ENCODE assay signal across 9 mouse cellular contexts in genomic region chr1:131708338-131708737, GRCm38 (mm10). TPM values are rescaled to one million over a fixed set of nuclear protein-coding genes. Genes with fewer than 3 reads are reported as not detected.
DNase-seq lines count a peak whose midpoint lies in the region; ATAC-seq and TF ChIP-seq lines count a peak whose summit lies in the region.
"Had no signal": no experiment of that assay in that cellular context is flagged by ENCODE, and none has a peak within 500 bp of the region (broad histone marks: within the 10 kb centered on the region; RNA-seq: fewer than 3 reads in every experiment).

No protein-coding gene starts in this region.

- no peaks in the 10 kb centered on the region for H3K9me3 ChIP-seq in hindbrain, embryonic 14.5 days (ENCODE audit: control insufficient read depth, low read length)
- no peaks in the 10 kb centered on the region for H3K9me3 ChIP-seq in hindbrain, embryonic 13.5 days
- H3K9me3 ChIP-seq in CH12.LX (replicated peaks; ENCODE audit: low read length): no peaks in the 10 kb centered on the region
- no peaks in the 10 kb centered on the region for H3K9me3 ChIP-seq in embryonic facial prominence, embryonic 14.5 days (ENCODE audit: control insufficient read depth, low read length)
- no peaks in the 10 kb centered on the region for H3K9me3 ChIP-seq in liver, embryonic 13.5 days (replicated peaks)
- no peaks in the 10 kb centered on the region for H3K9me3 ChIP-seq in intestine, embryonic 16.5 days (ENCODE audit: control insufficient read depth, low read length)
- H3K9me3 ChIP-seq: limb, embryonic 13.5 days had no signal

- TF ChIP-seq CTCF in CH12.LX (conservative IDR thresholded peaks at IDR 0.05 in 1 of 2, IDR thresholded peaks at IDR 0.05 in 1 of 2; ENCODE audit: low read depth in 2 of 2, low read length in 2 of 2): peak; percentile 73 to 88

- TF ChIP-seq EP300 in CH12.LX (IDR thresholded peaks at IDR 0.05; ENCODE audit: low read length): no peak

- H3K4me1 ChIP-seq in hindbrain, embryonic 14.5 days (replicated peaks; ENCODE audit: control insufficient read depth, insufficient read depth, low read length): no peaks in the 10 kb centered on the region
- H3K4me1 ChIP-seq in hindbrain, embryonic 13.5 days (replicated peaks): no peaks in the 10 kb centered on the region
- H3K4me1 ChIP-seq in CH12.LX (ENCODE audit: control insufficient read depth in 1 of 2, insufficient read depth in 2 of 2): peaks cover 3 to 21% of the 10 kb centered on the region in 2 experiments
- no peaks in the 10 kb centered on the region for H3K4me1 ChIP-seq in embryonic facial prominence, embryonic 14.5 days (ENCODE audit: control insufficient read depth, insufficient read depth, low read length)
- H3K4me1 ChIP-seq in liver, embryonic 13.5 days (replicated peaks): no peaks in the 10 kb centered on the region
- H3K4me1 ChIP-seq in intestine, embryonic 16.5 days (ENCODE audit: control insufficient read depth, insufficient read depth, low read length): no peaks in the 10 kb centered on the region
- H3K4me1 ChIP-seq: limb, embryonic 13.5 days had no signal

- TF ChIP-seq POLR2A in CH12.LX (IDR thresholded peaks at IDR 0.05; ENCODE audit: low read depth, low read length): no peak

- 27% methylated on average over 4 of the region's 4 CpGs for WGBS in hindbrain, embryonic 14.5 days
- 24% methylated on average over 4 of the region's 4 CpGs for WGBS in hindbrain, embryonic 13.5 days
- WGBS in embryonic facial prominence, embryonic 14.5 days: 19% methylated on average over 4 of the region's 4 CpGs
- WGBS in liver, embryonic 13.5 days (ENCODE audit: insufficient replicate concordance): 16% methylated on average over 4 of the region's 4 CpGs
- WGBS in intestine, embryonic 16.5 days: 17% methylated on average over 4 of the region's 4 CpGs

- H3K27ac ChIP-seq in hindbrain, embryonic 14.5 days: no peak overlapping the region
- no peak overlapping the region for H3K27ac ChIP-seq in hindbrain, embryonic 13.5 days
- H3K27ac ChIP-seq in CH12.LX (ENCODE audit: insufficient read depth, low read depth): no peak overlapping the region
- no peak overlapping the region for H3K27ac ChIP-seq in embryonic facial prominence, embryonic 14.5 days (replicated peaks; ENCODE audit: low read depth, low read length)
- H3K27ac ChIP-seq in liver, embryonic 13.5 days: no peak overlapping the region
- H3K27ac ChIP-seq in intestine, embryonic 16.5 days (ENCODE audit: low read length): no peak overlapping the region
- H3K27ac ChIP-seq: limb, embryonic 13.5 days had no signal

- no peak for ATAC-seq in hindbrain, embryonic 14.5 days (ENCODE audit: low FRiP score)
- no peak for ATAC-seq in hindbrain, embryonic 13.5 days (ENCODE audit: low FRiP score)
- no peak for ATAC-seq in embryonic facial prominence, embryonic 14.5 days (ENCODE audit: low read depth)
- ATAC-seq in liver, embryonic 13.5 days (ENCODE audit: low read depth): no peak
- no peak for ATAC-seq in intestine, embryonic 16.5 days

- DNase-seq in hindbrain, embryonic 14.5 days (ENCODE audit: low spot score): peak; percentile 35
- peak; percentile 75 for DNase-seq in CH12.LX (ENCODE audit: extremely low read depth)
- peak; percentile 78 to 86 for DNase-seq in adrenal gland, postnatal 36 days
- DNase-seq in embryonic facial prominence, embryonic 14.5 days (ENCODE audit: low spot score): peak; percentile 42
- peak; percentile 15 for DNase-seq in liver, embryonic 13.5 days
- DNase-seq in right cerebral cortex, postnatal 25 days: peak; percentile 20

- H3K9ac ChIP-seq in hindbrain, embryonic 14.5 days: no peak overlapping the region
- no peak overlapping the region for H3K9ac ChIP-seq in hindbrain, embryonic 13.5 days
- H3K9ac ChIP-seq in CH12.LX (ENCODE audit: insufficient read depth, low read depth): no peak overlapping the region
- H3K9ac ChIP-seq in embryonic facial prominence, embryonic 14.5 days (ENCODE audit: low read depth, low read length): no peak overlapping the region
- no peak overlapping the region for H3K9ac ChIP-seq in liver, embryonic 13.5 days
- no peak overlapping the region for H3K9ac ChIP-seq in intestine, embryonic 16.5 days (ENCODE audit: low read depth, low read length)
- H3K9ac ChIP-seq: limb, embryonic 13.5 days had no signal

- H3K4me3 ChIP-seq in hindbrain, embryonic 14.5 days (replicated peaks; ENCODE audit: low read length): no peak overlapping the region
- no peak overlapping the region for H3K4me3 ChIP-seq in hindbrain, embryonic 13.5 days
- no peak overlapping the region for H3K4me3 ChIP-seq in CH12.LX (replicated peaks in 1 of 3; ENCODE audit: low read depth in 2 of 3, low read length in 2 of 3, poor library complexity in 1 of 3)
- H3K4me3 ChIP-seq in embryonic facial prominence, embryonic 14.5 days (ENCODE audit: low read depth, low read length): no peak overlapping the region
- no peak overlapping the region for H3K4me3 ChIP-seq in liver, embryonic 13.5 days (replicated peaks)
- no peak overlapping the region for H3K4me3 ChIP-seq in intestine, embryonic 16.5 days (ENCODE audit: low read length)
- H3K4me3 ChIP-seq: limb, embryonic 13.5 days had no signal

- H3K4me2 ChIP-seq in hindbrain, embryonic 14.5 days (replicated peaks): no peak overlapping the region
- no peak overlapping the region for H3K4me2 ChIP-seq in hindbrain, embryonic 13.5 days
- H3K4me2 ChIP-seq in CH12.LX (ENCODE audit: insufficient read depth, low read depth, poor library complexity, severe bottlenecking): no peak overlapping the region
- no peak overlapping the region for H3K4me2 ChIP-seq in embryonic facial prominence, embryonic 14.5 days (ENCODE audit: low read depth, low read length)
- no peak overlapping the region for H3K4me2 ChIP-seq in liver, embryonic 13.5 days
- H3K4me2 ChIP-seq in intestine, embryonic 16.5 days (ENCODE audit: low read depth, low read length): no peak overlapping the region
- H3K4me2 ChIP-seq: limb, embryonic 13.5 days had no signal

- TF ChIP-seq RAD21 in CH12.LX (IDR thresholded peaks at IDR 0.05; ENCODE audit: low read depth, low read length): peak; percentile 63

- no peaks in the 10 kb centered on the region for H3K36me3 ChIP-seq in hindbrain, embryonic 14.5 days (replicated peaks; ENCODE audit: control insufficient read depth, insufficient read depth)
- H3K36me3 ChIP-seq in hindbrain, embryonic 13.5 days: no peaks in the 10 kb centered on the region
- no peaks in the 10 kb centered on the region for H3K36me3 ChIP-seq in CH12.LX (replicated peaks in 1 of 2; ENCODE audit: control insufficient read depth in 1 of 2, insufficient read depth in 1 of 2, low read length in 1 of 2)
- no peaks in the 10 kb centered on the region for H3K36me3 ChIP-seq in embryonic facial prominence, embryonic 14.5 days (ENCODE audit: control insufficient read depth, insufficient read depth, low read length)
- no peaks in the 10 kb centered on the region for H3K36me3 ChIP-seq in liver, embryonic 13.5 days
- no peaks in the 10 kb centered on the region for H3K36me3 ChIP-seq in intestine, embryonic 16.5 days (ENCODE audit: control insufficient read depth, insufficient read depth, low read length)
- H3K36me3 ChIP-seq: limb, embryonic 13.5 days had no signal

- dilution Hi-C loops in CH12.LX (cut with MboI; ENCODE audit: extremely low pct_ligation_motif_present, extremely low pct_unique_long_range_greater_than_20kb, low sequenced_read_pairs): no loop called here

- in situ Hi-C loops in CH12.LX (cut with MboI; ENCODE audit: low pct_ligation_motif_present, low pct_unique_long_range_greater_than_20kb, low sequenced_read_pairs): loop anchor here (5.0 to 25.0 kb wide), 2 partner anchors 36 to 129 kb away; partner anchors contain the start of gene Slc41a1

- no peaks in the 10 kb centered on the region for H3K79me2 ChIP-seq in CH12.LX (replicated peaks; ENCODE audit: control insufficient read depth, extremely low read depth, insufficient read depth, poor library complexity, severe bottlenecking)

- H3K27me3 ChIP-seq in hindbrain, embryonic 14.5 days (ENCODE audit: control insufficient read depth, insufficient read depth, low read length): no peaks in the 10 kb centered on the region
- 0 out of 2 replicates have a peak, but pooled peaks cover 2% of the 10 kb centered on the region for H3K27me3 ChIP-seq in hindbrain, embryonic 13.5 days
- H3K27me3 ChIP-seq in CH12.LX (replicated peaks): no peaks in the 10 kb centered on the region
- no peaks in the 10 kb centered on the region for H3K27me3 ChIP-seq in embryonic facial prominence, embryonic 14.5 days (replicated peaks; ENCODE audit: control insufficient read depth, insufficient read depth, low read length)
- H3K27me3 ChIP-seq in liver, embryonic 13.5 days: no peaks in the 10 kb centered on the region
- no peaks in the 10 kb centered on the region for H3K27me3 ChIP-seq in intestine, embryonic 16.5 days (replicated peaks; ENCODE audit: control insufficient read depth, insufficient read depth, low read length)
- H3K27me3 ChIP-seq: limb, embryonic 13.5 days had no signal

TF ChIP-seq in CH12.LX, 34 proteins besides CTCF, POLR2A, EP300 and RAD21 (continues in another document):
- TF ChIP-seq SMC3 (IDR thresholded peaks at IDR 0.05; ENCODE audit: low read depth, low read length) (peak; percentile 84), SIN3A (IDR thresholded peaks at IDR 0.05; ENCODE audit: low read length) (no peak), RCOR1 (conservative IDR thresholded peaks at IDR 0.05; ENCODE audit: low read depth, low read length) (no peak)

RNA-seq across cellular contexts. Expression of gene Rab7b, which starts 19.8 kb away (rescaled TPM):
- polyA plus RNA-seq in hindbrain, embryonic 14.5 days (2014; fragmentation: Nextera tagmentation; extraction: Ambion mirVana): 1.1 and 1.6 TPM in 2 replicates
- 0.79 and 1.2 TPM in 2 replicates for polyA plus RNA-seq in hindbrain, embryonic 13.5 days (2015; fragmentation: Nextera tagmentation; extraction: Ambion mirVana)
- total RNA-seq in CH12.LX (2012; rRNA removed): not detected in 2 replicates
- total RNA-seq in CH12.LX (2014; rRNA removed): not detected in 2 replicates
- 0.19 and 0.44 TPM in 2 replicates for polyA plus RNA-seq in CH12.LX (2012; ENCODE audit: insufficient read length, low read depth)
- total RNA-seq in adrenal gland, postnatal 36 days (2021): 1 to 10 TPM; 3.3 to 5.8 TPM
- 10.6 and 11.5 TPM in 2 replicates for polyA plus RNA-seq in embryonic facial prominence, embryonic 14.5 days (2014; fragmentation: Nextera tagmentation; extraction: Ambion mirVana)
- polyA plus RNA-seq in liver, embryonic 13.5 days (2015; fragmentation: Nextera tagmentation; extraction: Ambion mirVana): 0.93 and 1.0 TPM in 2 replicates
- 5.5 and 6.2 TPM in 2 replicates for polyA plus RNA-seq in intestine, embryonic 16.5 days (2015; fragmentation: Nextera tagmentation; extraction: Ambion mirVana)

RNA-seq across cellular contexts. Expression of gene Slc26a9, which starts 35.5 kb away (rescaled TPM):
- polyA plus RNA-seq in hindbrain, embryonic 14.5 days (2014; fragmentation: Nextera tagmentation; extraction: Ambion mirVana): 0.05 and 0.07 TPM in 2 replicates
- polyA plus RNA-seq in hindbrain, embryonic 13.5 days (2015; fragmentation: Nextera tagmentation; extraction: Ambion mirVana): 0.05 TPM in 1 of 2 replicates, not detected in the other
- total RNA-seq in CH12.LX (2012; rRNA removed) (not detected in 2 replicates), CH12.LX (2014; rRNA removed) (not detected in 2 replicates)
- 0.29 and 0.31 TPM in 2 replicates for polyA plus RNA-seq in CH12.LX (2012; ENCODE audit: insufficient read length, low read depth)
- not detected for total RNA-seq in adrenal gland, postnatal 36 days (2021)
- 0.10 TPM in 1 of 2 replicates, not detected in the other for polyA plus RNA-seq in embryonic facial prominence, embryonic 14.5 days (2014; fragmentation: Nextera tagmentation; extraction: Ambion mirVana)
- polyA plus RNA-seq in liver, embryonic 13.5 days (2015; fragmentation: Nextera tagmentation; extraction: Ambion mirVana): not detected in 2 replicates
- 2.1 and 2.8 TPM in 2 replicates for polyA plus RNA-seq in intestine, embryonic 16.5 days (2015; fragmentation: Nextera tagmentation; extraction: Ambion mirVana)
- polyA plus RNA-seq: limb, embryonic 13.5 days had no signal

Comparison
In these comparisons a context has a peak if more than half of its experiments do, and no peak if none do; other contexts are left out.
1. DNase-seq: peak in every context shown above with its lines; median percentile 82 in adrenal gland, postnatal 36 days; 75 in CH12.LX; 42 in embryonic facial prominence, embryonic 14.5 days; 35 in hindbrain, embryonic 14.5 days; 20 in right cerebral cortex, postnatal 25 days; 15 in liver, embryonic 13.5 days.